Mouse (Mus musculus): ENCODE results near the gene Gm42791.

Gm42791 gene

GRCm38 (mm10) chr5:148934457-148934856 lies 60.5 kb downstream of the Gm42791 start:
- CTCF ChIA-PET = no interaction called here

GRCm38 (mm10) chr5:148933767-148934166 lies 61.2 kb downstream of the Gm42791 start:
- CTCF ChIA-PET = interaction anchor here (0.5 kb wide), 1 partner anchor 1526 kb away, joined by 5 read pairs; no protein-coding TSS in a partner anchor

- CTCF ChIA-PET = no interaction called here
These were observed 63.6 kb downstream of the Gm42791 start for GRCm38 (mm10) chr5:148931301-148931700.

DNA sequence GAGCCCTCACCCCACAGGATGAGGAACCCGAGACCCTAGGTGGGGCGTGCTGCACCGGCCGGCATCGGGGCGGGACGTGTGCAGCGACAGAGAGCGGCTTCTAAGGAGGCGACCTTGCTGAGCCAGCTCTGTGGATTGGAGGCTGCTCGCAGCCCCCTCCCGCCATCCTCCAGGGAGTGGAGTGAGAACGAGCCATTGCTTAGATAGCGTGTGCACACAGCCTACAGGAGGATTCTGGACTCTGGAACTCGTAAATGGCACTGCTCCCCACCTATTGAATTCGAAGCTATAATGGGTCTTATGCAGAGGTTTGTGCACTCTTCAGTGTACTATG lies 65.9 kb downstream of the Gm42791 start, which contains the start of gene Katnal1:
Gene Katnal1, minus strand, starts transcription at position 205 of the 334 bp plus-strand sequence.
- CTCF ChIA-PET = interaction anchor here (0.6 kb wide), 1 partner anchor 31 kb away, joined by 3 read pairs; no protein-coding TSS in a partner anchor

DNA sequence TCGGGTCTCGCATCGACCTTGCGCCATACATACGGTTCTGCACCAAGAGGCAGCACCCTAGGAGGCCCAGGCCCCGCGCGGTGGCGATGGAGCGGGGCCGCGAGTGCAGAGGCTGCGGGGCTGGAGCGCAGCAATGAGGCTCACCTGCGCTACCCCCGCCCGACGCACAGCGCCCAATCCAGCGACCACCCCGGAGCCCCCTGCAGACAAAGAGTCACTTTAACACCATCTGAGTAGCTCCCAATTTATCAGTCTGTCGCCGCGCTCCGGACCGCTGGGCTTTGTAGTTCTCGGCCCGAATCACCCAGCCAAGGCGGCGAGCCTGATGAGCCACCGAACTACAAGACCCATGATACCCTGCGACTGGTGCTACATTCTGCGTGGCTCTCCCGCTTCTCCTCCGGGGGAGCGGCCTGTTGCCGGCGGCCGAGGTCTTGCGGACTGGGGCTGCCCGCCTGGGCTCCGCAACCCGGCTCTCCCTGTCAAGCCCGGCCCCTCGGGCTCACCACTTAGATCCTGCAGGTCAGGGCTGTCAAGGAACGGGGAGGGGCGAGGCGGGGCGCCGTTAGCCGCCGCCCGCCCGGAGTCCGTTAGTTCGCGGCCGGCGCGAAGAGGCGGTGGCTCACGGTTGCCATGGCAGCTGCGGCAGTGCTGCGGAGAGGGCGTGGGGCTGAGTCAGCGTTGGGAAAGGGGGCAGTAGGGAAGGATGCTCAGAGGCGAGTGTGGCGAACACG lies 66.4 kb downstream of the Gm42791 start:
- CTCF ChIA-PET = interaction anchor here (0.6 kb wide), 1 partner anchor 31 kb away, joined by 3 read pairs; no protein-coding TSS in a partner anchor

DNA sequence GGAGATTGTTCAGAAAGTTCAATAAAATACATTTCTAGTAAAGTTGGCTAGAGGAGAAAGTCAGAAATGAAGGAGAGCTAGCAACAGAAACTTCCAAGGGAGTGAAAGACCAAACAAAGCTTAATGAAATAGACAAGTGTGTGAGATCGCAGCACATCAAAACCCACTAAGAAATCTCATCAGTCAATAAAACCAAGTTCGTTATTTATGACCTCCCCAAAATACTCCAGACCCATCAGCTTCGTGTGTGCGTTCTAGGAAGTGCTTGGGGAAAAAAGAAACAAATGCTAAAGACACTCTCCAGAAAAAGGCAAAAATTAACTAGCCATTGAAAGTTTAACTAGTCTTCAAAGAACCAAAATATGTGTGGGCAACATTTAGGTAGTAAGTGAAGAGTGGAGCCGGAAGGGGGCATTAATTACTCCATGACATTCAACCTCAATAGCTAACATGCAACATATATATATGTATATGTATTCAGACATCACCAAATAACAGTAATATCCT lies 67.2 kb downstream of the Gm42791 start:
- CTCF ChIA-PET = no interaction called here

- CTCF ChIA-PET = no interaction called here
These were observed 70.4 kb downstream of the Gm42791 start for GRCm38 (mm10) chr5:148924586-148924985.

GRCm38 (mm10) chr5:148924051-148924450 lies 70.9 kb downstream of the Gm42791 start:
- CTCF ChIA-PET = no interaction called here

DNA sequence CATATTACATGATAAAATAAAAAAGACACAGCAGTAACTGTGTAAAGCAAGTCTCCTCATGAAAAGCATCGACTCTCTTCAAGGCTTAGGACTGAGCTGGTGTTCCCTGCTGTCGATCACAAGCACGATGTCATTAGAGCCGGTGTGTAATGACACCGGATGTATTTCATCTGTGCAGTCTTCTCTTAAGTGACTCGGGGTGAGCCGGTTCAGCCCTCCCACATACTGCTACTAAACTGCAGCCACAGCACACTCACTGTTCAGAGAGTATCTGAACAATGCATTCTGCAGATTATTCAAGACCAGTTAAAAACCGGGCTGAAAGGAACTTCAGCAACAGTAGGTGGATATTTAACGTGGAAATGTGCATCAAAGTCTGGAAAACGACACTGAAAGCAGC lies 71.5 kb downstream of the Gm42791 start:
- CTCF ChIA-PET = no interaction called here

DNA sequence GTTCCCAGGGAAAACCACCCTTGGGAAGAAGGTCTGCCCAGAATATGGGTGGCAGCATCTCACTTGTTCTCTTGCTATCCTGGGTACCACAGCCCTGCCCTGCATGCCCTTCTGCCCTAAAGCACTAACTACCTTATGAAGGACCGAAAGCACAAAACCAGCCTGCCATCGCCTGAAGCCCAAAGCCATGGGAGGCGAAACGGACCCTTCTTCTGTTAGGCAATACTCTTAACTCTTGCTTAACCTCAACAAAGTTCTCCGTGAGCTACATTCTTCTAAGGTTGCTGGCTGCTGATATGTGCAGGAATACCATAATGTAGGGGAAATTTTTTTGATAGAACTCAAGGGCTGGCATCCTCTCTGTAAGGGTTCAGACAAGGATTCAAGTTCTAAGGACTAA lies 72.2 kb downstream of the Gm42791 start:
- CTCF ChIA-PET = no interaction called here

DNA sequence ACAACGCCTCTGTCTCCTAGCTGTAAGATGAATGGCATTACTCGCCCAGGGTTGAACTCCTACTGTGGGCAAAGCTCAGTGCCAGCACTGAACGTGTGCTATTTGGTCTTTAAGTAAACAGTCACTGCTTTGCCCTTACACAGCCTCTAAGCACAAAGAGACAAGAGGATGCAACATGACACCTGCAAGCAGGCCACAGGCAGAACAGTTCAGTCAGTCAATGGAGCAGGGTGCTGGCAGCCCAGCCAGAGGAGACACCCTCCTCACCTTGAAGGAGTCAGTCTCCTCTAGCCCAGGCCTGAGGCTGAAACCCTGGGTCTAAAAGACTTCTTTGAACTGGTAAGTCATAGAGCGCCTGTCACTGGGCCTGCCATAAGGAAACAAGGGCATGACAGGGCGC lies 76.9 kb downstream of the Gm42791 start:
- CTCF ChIA-PET = no interaction called here

DNA sequence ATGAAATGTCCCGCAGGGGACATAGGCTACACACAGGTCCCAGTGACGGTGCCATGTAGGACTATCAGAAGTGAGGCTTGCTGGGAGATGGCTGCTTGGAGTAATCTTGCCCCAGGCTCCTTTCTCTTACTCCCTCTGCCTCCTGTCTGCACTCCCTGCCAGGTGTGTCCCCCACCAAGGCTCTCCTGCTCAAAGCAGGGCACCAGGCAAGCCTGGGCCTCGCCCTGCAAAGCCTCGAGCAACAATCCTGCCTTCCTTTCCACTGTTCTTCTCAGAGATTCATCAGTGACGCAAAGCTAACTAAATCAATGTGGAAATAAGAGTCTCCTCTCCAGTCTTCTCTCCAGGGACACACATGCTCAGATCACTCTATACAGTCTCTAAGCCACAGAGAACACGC lies 78.2 kb downstream of the Gm42791 start:
- CTCF ChIA-PET = no interaction called here

DNA sequence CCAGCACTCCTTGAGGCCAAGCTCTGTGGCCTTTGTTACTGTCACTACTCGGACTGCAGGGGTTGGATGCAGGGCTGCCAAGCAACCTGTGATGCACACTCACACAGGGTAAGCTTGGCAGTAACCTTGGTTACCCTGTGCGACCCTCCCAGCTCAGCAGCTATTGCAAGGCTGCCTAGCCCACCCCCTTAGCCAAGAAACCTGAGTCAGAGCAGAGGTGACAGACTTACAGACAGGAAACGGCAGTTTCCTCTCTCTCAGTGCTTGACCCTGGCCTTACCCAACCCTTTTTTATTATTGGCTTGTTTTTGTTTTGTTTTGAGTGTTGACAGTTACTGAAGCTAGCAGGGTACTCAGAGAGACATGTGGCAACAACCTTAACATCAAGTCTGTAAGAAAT lies 82.7 kb downstream of the Gm42791 start:
- CTCF ChIA-PET = no interaction called here

DNA sequence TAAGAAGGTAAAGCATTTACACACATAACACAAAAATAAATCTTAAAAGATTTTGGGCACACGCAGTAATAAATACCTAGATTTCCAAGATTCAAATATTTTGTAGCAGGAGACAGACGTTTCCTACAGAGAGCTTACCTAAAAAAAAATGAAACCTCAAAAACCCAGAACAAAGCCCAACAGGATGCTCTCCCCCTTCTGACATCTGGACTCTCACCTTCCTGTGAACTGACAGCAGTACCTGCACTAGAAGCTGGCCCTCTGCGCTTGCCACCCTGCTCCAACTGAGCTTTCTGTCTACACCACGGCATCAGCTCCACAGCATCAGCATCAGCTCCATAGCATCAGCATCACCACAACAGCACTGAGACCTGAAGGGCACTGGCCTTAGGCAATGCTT lies 84.9 kb downstream of the Gm42791 start:
- CTCF ChIA-PET = no interaction called here

DNA sequence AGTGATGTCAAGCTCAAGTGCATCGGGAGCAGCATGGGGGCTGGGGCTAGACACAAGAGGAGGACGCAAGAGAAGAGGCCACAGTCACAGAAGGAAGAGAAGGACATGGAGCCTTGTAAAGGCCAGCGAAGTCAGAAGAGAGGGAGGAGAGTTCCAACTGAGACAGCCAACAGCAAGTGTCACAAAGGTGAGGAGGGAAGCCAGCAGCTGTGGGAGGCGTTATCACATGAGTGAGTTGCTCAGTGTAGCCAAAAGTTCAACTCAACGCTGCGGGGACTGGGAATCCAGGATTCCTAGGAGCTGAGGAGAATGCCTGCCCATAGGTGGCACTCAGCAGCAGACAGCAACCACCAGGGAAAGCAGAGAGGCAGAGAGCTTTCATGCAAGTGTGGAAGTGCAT lies 85.5 kb downstream of the Gm42791 start:
- CTCF ChIA-PET = interaction anchor here (0.6 kb wide), 1 partner anchor 42 kb away, joined by 3 read pairs; no protein-coding TSS in a partner anchor

- CTCF ChIA-PET = interaction anchor here (0.6 kb wide), 1 partner anchor 42 kb away, joined by 3 read pairs; no protein-coding TSS in a partner anchor
These were observed 85.9 kb downstream of the Gm42791 start for GRCm38 (mm10) chr5:148909057-148909395.

- CTCF ChIA-PET = interaction anchor here (0.6 kb wide), 2 partner anchors 41 to 58 kb away, joined by 3 read pairs; no protein-coding TSS in a partner anchor
These were observed 86.5 kb downstream of the Gm42791 start for GRCm38 (mm10) chr5:148908191-148909056.

DNA sequence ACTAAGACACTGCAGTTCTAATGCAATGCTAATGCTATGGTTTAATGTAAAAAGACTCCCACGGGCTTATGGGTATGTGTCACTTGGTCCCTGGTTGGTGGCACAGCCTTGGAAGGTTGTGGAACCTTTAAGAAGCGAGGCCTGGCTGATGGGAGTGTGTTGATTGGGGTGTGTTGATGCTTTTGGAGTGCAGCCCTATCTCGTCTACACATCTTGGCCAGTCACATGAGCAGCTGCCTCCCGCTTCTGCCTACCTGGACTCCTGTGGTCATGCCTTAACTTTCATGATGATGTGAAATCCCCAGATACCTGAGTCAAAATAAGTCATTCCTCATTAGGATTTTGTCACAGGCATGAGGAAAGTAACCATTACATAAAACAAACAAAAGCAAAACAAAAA lies 88.6 kb downstream of the Gm42791 start:
- CTCF ChIA-PET = interaction anchor here (0.5 to 0.6 kb wide), 3 partner anchors 27 to 74 kb away, joined by 3 read pairs; no protein-coding TSS in a partner anchor

- CTCF ChIA-PET = no interaction called here
These were observed 90.1 kb downstream of the Gm42791 start for GRCm38 (mm10) chr5:148904846-148905245.

- CTCF ChIA-PET = no interaction called here
These were observed 95.6 kb downstream of the Gm42791 start for GRCm38 (mm10) chr5:148899361-148899760.

DNA sequence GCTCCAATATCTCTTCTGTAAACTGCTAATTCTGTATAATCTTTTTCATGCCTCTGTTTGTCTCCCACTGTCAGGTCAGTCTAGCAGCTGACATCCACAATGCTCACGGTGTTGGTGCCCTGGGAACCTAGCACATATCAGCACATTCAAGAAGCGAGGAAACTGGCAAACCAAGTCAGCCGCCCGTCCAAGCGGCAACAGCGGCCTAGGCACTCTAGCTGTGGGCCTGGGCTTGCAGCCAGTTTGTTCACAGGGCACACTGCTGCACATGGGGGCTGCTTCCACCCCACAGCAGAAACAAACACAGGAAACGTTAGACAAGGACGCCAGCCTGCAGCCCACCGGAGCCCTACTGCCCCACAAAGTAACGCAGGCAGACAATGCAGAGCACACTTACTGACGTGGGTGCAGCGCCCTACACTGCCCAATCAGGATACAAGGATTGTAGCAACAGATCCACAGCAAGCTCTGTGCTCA lies 97.0 kb downstream of the Gm42791 start:
- CTCF ChIA-PET = no interaction called here

DNA sequence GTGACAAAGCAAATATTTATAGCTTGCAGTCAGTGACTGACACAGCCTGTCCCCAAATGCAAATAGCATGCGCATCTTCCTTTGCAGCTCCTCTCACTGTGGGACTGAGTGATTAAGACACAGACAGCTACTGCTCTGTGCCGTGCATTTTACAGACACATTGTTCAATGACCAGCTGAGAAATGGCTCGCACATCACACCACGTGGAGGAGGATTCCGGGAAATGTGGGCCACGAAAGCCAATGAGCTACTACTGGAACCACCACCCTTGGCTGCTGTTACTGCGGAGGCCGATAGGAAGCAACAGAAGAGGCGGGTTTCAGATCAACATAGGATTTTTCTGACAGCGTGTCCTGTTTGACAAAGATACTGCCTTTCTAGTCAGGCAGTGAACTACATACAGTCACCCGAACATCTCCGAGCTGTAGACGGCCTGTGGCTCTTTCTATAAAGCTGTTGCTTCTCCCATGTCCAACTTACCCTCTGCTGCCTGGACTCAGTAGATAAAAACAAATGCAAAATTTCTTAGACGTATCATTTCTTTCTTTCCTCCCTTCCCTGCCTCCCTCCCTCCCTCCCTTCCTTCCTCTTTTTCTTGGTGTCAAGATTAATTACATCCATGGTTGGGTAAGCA lies 97.8 kb downstream of the Gm42791 start:
- CTCF ChIA-PET = interaction anchor here (0.7 kb wide), 1 partner anchor 31 kb away, joined by 9 read pairs; no protein-coding TSS in a partner anchor
